Mouse (Mus musculus) liver, adult 2 months (tissue): ENCODE results near the gene Nudt17.

Source experiments
- CTCF ChIP-seq: fragments of 200-500 bp; IDR thresholded peaks from 2 replicates; pipeline ENCODE4 v1.5.1; 2011; ENCODE audit warnings: low read depth, low read length, control low read depth
- POLR2A ChIP-seq: fragments of 200-500 bp; IDR thresholded peaks from 2 replicates; pipeline ENCODE4 v1.6.1; 2011; ENCODE audit warnings: low read length, control low read depth; ENCODE audit not compliant: insufficient read depth; ENCODE audit errors: extremely low read depth

DNA sequence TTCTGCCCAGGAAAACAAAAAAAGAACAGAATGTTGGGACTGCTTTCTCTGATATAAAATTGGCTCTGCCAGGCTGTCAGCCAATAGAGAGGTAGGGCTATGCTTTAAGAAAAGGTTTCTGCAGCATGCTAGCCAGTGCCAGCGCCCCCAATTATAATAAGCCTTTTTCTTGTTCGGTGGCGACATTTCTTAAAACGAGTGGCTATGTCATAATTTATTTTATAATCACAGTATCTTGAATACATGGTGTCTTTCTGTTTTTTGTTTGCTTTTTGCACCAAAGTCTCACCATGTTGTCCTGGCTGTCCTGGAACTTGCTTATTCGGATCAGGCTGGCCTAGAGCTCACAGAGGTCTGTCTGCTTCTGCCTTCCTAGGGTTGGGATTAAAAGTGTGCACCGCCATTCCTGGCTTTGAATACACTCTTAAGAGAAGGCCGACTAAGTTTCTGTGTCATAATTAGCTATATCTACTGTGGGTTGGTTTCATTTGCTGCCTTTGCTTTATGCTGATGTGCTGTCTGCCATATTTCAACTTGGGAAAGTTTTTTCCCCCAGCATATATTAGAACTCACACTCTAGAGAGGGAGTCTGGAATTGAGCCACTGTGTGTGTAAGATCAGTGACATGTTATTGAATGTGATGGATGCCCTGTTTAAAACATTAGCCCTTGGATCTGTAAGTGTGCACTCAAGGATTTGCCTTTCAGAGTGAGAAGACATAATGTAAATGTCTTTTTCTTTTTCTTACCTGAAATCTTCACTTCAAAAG, 20.5 kb upstream of the Nudt17 start:
- TF ChIP-seq CTCF (no peak), POLR2A (no peak)
